Mouse (Mus musculus) neural tube, embryonic 12.5 days (tissue): ENCODE measurements around the gene Dcun1d1. TPM values are rescaled to one million over a fixed set of nuclear protein-coding genes. Genes with fewer than 3 reads are reported as not detected.
A peak's percentile ranks its signal among the peaks of the same experiment; 100 is the strongest.

ENCODE experiments used
- ATAC-seq: fragments of 200-750 bp; cut with Nextera tagmentation; 2 replicates; pipeline ENCODE4 v1.8.0; 2017; ENCODE audit warnings: low read depth, mild to moderate bottlenecking, moderate TSS enrichment, moderate library complexity; ENCODE audit not compliant: low FRiP score
- H3K27ac ChIP-seq: fragments of 300-500 bp; sonication (generic); 2 replicates; pipeline ENCODE4 v1.5.1; 2016
- H3K27me3 ChIP-seq: fragments of 300-500 bp; sonication (generic); replicated peaks from 2 replicates; pipeline ENCODE4 v1.6.1; 2016; ENCODE audit warnings: mild to moderate bottlenecking
- H3K36me3 ChIP-seq: fragments of 300-500 bp; sonication (generic); 2 replicates; pipeline ENCODE4 v1.6.1; 2016; ENCODE audit warnings: mild to moderate bottlenecking
- H3K4me1 ChIP-seq: fragments of 300-500 bp; sonication (generic); 2 replicates; pipeline ENCODE4 v1.6.1; 2016
- H3K4me2 ChIP-seq: fragments of 300-500 bp; sonication (generic); replicated peaks from 2 replicates; pipeline ENCODE4 v1.6.1; 2016; ENCODE audit warnings: mild to moderate bottlenecking
- H3K4me3 ChIP-seq: fragments of 300-500 bp; sonication (generic); 2 replicates; pipeline ENCODE4 v1.5.1; 2016
- H3K9ac ChIP-seq: fragments of 300-500 bp; sonication (generic); 2 replicates; pipeline ENCODE4 v1.6.1; 2016; ENCODE audit warnings: mild to moderate bottlenecking
- H3K9me3 ChIP-seq: fragments of 300-500 bp; sonication (generic); 2 replicates; pipeline ENCODE4 v1.6.1; 2016; ENCODE audit warnings: mild to moderate bottlenecking
- WGBS: fragments of 180-500 bp; shearing (Covaris S2); methylation state at CpG from one replicate; pipeline ENCODE4 v1.1.7; 2016; 5-methylcytosine and 5-hydroxymethylcytosine counted together
- polyA plus RNA-seq: library from polyadenylated mRNA; unstranded; fragments of >200 nt; fragmentation: Nextera tagmentation; extraction: Ambion mirVana; gene quantifications from 2 replicates; pipeline ENCODE4 v1.2.1, GENCODE M21; 2016

Dcun1d1 gene
- polyA plus RNA-seq, 1 experiment from 2014 or later = 98.6 TPM

GRCm38 (mm10) chr3:35925852-35926251 is 11.4 kb downstream of the Dcun1d1 start:
- ATAC-seq = no peak
- Histone ChIP-seq H3K4me1 (peaks cover 11% of the 10 kb centered on the region; the same call in 1 of the 2 replicates), H3K4me2 (no peak overlapping the region), H3K4me3 (no peak overlapping the region), H3K27me3 (no peaks in the 10 kb centered on the region), H3K36me3 (no peaks in the 10 kb centered on the region), H3K9me3 (no peaks in the 10 kb centered on the region), H3K9ac (no peak overlapping the region), H3K27ac (no peak overlapping the region)
- 77% methylated on average over 2 of the region's 2 CpGs for WGBS

- no peak overlapping the region for H3K4me3 ChIP-seq
- no peak overlapping the region for H3K9ac ChIP-seq
- ATAC-seq = no peak
- H3K36me3 ChIP-seq = no peaks in the 10 kb centered on the region; the same call in 1 of the 2 replicates
- WGBS = 86% methylated on average over 3 of the region's 3 CpGs
- H3K4me1 ChIP-seq = peaks cover 6% of the 10 kb centered on the region; the same call in 1 of the 2 replicates
- no peak overlapping the region for H3K4me2 ChIP-seq
- no peaks in the 10 kb centered on the region for H3K27me3 ChIP-seq
- H3K27ac ChIP-seq = no peak overlapping the region
- H3K9me3 ChIP-seq = no peaks in the 10 kb centered on the region
These were observed 13.2 kb downstream of the Dcun1d1 start for GRCm38 (mm10) chr3:35924007-35924406.

- no peak overlapping the region for H3K4me3 ChIP-seq
- 52% methylated on average over 7 of the region's 7 CpGs for WGBS
- no peak for ATAC-seq
- H3K9ac ChIP-seq = peak overlapping the region; percentile 21; the same call in 1 of the 2 replicates
- H3K4me2 ChIP-seq = no peak overlapping the region
- peaks cover 6% of the 10 kb centered on the region; the same call in 1 of the 2 replicates for H3K4me1 ChIP-seq
- H3K36me3 ChIP-seq = no peaks in the 10 kb centered on the region; the same call in 1 of the 2 replicates
- no peak overlapping the region for H3K27ac ChIP-seq
- no peaks in the 10 kb centered on the region for H3K9me3 ChIP-seq
- H3K27me3 ChIP-seq = no peaks in the 10 kb centered on the region
These were observed 13.8 kb downstream of the Dcun1d1 start for GRCm38 (mm10) chr3:35923495-35923894.

- Histone ChIP-seq H3K9ac (no peak overlapping the region), H3K4me2 (no peak overlapping the region), H3K36me3 (peaks cover 9% of the 10 kb centered on the region), H3K27me3 (no peaks in the 10 kb centered on the region), H3K4me1 (peaks cover 6% of the 10 kb centered on the region; the same call in 1 of the 2 replicates), H3K27ac (no peak overlapping the region), H3K4me3 (no peak overlapping the region), H3K9me3 (no peaks in the 10 kb centered on the region)
- 72% methylated on average over 4 of the region's 4 CpGs for WGBS
- ATAC-seq = no peak
These were observed 14.7 kb downstream of the Dcun1d1 start for GRCm38 (mm10) chr3:35922522-35922921.

- no peak overlapping the region for H3K27ac ChIP-seq
- H3K9ac ChIP-seq = no peak overlapping the region
- no peaks in the 10 kb centered on the region for H3K27me3 ChIP-seq
- 0 out of 2 replicates have a peak, but pooled peaks cover 3% of the 10 kb centered on the region for H3K4me1 ChIP-seq
- no peak overlapping the region for H3K4me2 ChIP-seq
- 87% methylated on average over 3 of the region's 3 CpGs for WGBS
- no peak overlapping the region for H3K4me3 ChIP-seq
- ATAC-seq = no peak
- no peaks in the 10 kb centered on the region for H3K9me3 ChIP-seq
- H3K36me3 ChIP-seq = peaks cover 30% of the 10 kb centered on the region
These were observed 19.0 kb downstream of the Dcun1d1 start for GRCm38 (mm10) chr3:35918229-35918628.

- Histone ChIP-seq H3K27ac (no peak overlapping the region), H3K27me3 (no peaks in the 10 kb centered on the region), H3K36me3 (peaks cover 27% of the 10 kb centered on the region), H3K9me3 (no peaks in the 10 kb centered on the region), H3K9ac (no peak overlapping the region), H3K4me1 (no peaks in the 10 kb centered on the region), H3K4me2 (no peak overlapping the region), H3K4me3 (no peak overlapping the region)
- WGBS = 93% methylated on average over 7 of the region's 7 CpGs
- ATAC-seq = no peak
These were observed 28.1 kb downstream of the Dcun1d1 start for GRCm38 (mm10) chr3:35908982-35909680.

GRCm38 (mm10) chr3:35900555-35901204 is 36.6 kb downstream of the Dcun1d1 start:
- H3K4me1 ChIP-seq = no peaks in the 10 kb centered on the region
- ATAC-seq = no peak
- no peak overlapping the region for H3K4me2 ChIP-seq
- H3K9me3 ChIP-seq = no peaks in the 10 kb centered on the region
- H3K9ac ChIP-seq = no peak overlapping the region
- no peak overlapping the region for H3K4me3 ChIP-seq
- H3K27ac ChIP-seq = no peak overlapping the region
- no peaks in the 10 kb centered on the region for H3K27me3 ChIP-seq
- peaks cover 26% of the 10 kb centered on the region for H3K36me3 ChIP-seq
- WGBS = 92% methylated on average over 5 of the region's 5 CpGs

- ATAC-seq = no peak
- WGBS = 93% methylated on average over 3 of the region's 3 CpGs
These were observed 38.1 kb downstream of the Dcun1d1 start for GRCm38 (mm10) chr3:35899109-35899508.

GRCm38 (mm10) chr3:35897900-35898299 is 39.3 kb downstream of the Dcun1d1 start:
- 92% methylated on average over 2 of the region's 2 CpGs for WGBS
- H3K4me1 ChIP-seq = no peaks in the 10 kb centered on the region
- H3K27me3 ChIP-seq = no peaks in the 10 kb centered on the region
- no peaks in the 10 kb centered on the region for H3K9me3 ChIP-seq
- H3K4me3 ChIP-seq = no peak overlapping the region
- no peak for ATAC-seq
- peaks cover 20% of the 10 kb centered on the region for H3K36me3 ChIP-seq
- no peak overlapping the region for H3K4me2 ChIP-seq
- H3K27ac ChIP-seq = no peak overlapping the region
- no peak overlapping the region for H3K9ac ChIP-seq

More at GRCm38 (mm10) chr3:35899109-35899508, 38.1 kb downstream of the Dcun1d1 start:
- Histone ChIP-seq H3K27me3 (no peaks in the 10 kb centered on the region), H3K27ac (no peak overlapping the region), H3K36me3 (peaks cover 24% of the 10 kb centered on the region), H3K9ac (no peak overlapping the region), H3K4me3 (no peak overlapping the region), H3K4me1 (no peaks in the 10 kb centered on the region), H3K4me2 (no peak overlapping the region), H3K9me3 (no peaks in the 10 kb centered on the region)

- H3K9ac ChIP-seq = no peak overlapping the region
- no peaks in the 10 kb centered on the region for H3K27me3 ChIP-seq
- H3K4me3 ChIP-seq = no peak overlapping the region
- H3K36me3 ChIP-seq = peaks cover 31% of the 10 kb centered on the region
- no peaks in the 10 kb centered on the region for H3K4me1 ChIP-seq
- no peak overlapping the region for H3K27ac ChIP-seq
- no peaks in the 10 kb centered on the region for H3K9me3 ChIP-seq
- no peak for ATAC-seq
- 81% methylated on average over 5 of the region's 5 CpGs for WGBS
- no peak overlapping the region for H3K4me2 ChIP-seq
These were observed 44.1 kb downstream of the Dcun1d1 start for GRCm38 (mm10) chr3:35893156-35893555.

GRCm38 (mm10) chr3:35891123-35891522 is 46.1 kb downstream of the Dcun1d1 start:
- Histone ChIP-seq H3K36me3 (peaks cover 25% of the 10 kb centered on the region), H3K27me3 (no peaks in the 10 kb centered on the region), H3K4me3 (no peak overlapping the region), H3K9me3 (no peaks in the 10 kb centered on the region), H3K9ac (no peak overlapping the region), H3K4me1 (no peaks in the 10 kb centered on the region), H3K27ac (no peak overlapping the region), H3K4me2 (no peak overlapping the region)
- no peak for ATAC-seq
- 94% methylated on average over 4 of the region's 4 CpGs for WGBS

GRCm38 (mm10) chr3:35889531-35889930 is 47.7 kb downstream of the Dcun1d1 start:
- no peak overlapping the region for H3K4me2 ChIP-seq
- H3K27me3 ChIP-seq = no peaks in the 10 kb centered on the region
- no peak overlapping the region for H3K9ac ChIP-seq
- no peaks in the 10 kb centered on the region for H3K9me3 ChIP-seq
- H3K27ac ChIP-seq = no peak overlapping the region
- no peaks in the 10 kb centered on the region for H3K4me1 ChIP-seq
- no peak for ATAC-seq
- no peak overlapping the region for H3K4me3 ChIP-seq
- peaks cover 22% of the 10 kb centered on the region; the same call in 1 of the 2 replicates for H3K36me3 ChIP-seq
- WGBS = 98% methylated on average over 2 of the region's 2 CpGs
